Mouse (Mus musculus): ENCODE results near the gene Gm21828.
"Not testable (repeated sequence)": the region's sequence is repeated elsewhere in the genome, so short reads cannot be mapped to it uniquely, and the experiment has no call there.

Gm21828 gene

DNA sequence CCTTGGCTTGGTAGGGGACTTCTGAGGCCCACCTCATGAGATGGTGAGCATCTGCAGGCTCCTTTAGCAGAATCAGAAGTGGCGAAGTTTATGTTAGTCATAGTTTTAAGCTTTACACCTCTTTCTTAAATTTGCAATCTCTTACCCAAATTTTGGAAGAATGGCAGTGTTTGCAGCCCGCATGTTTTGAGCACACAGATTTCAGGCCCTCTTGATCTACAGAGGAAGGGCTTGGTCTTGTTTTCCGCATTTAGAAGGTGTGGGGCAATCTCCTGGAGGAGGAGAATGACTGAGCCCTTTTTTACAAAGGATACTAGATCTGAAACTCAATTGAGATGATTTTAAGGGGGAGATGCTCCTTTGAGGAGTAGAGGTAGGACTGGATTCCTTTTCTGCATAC lies at the start of gene Gm21828:
Gene Gm21828 (minus strand): TSS at position 101 of the 400 bp plus-strand sequence.
- DNase-seq (ENCODE audit: low spot score), result not testable (repeated sequence)

DNA sequence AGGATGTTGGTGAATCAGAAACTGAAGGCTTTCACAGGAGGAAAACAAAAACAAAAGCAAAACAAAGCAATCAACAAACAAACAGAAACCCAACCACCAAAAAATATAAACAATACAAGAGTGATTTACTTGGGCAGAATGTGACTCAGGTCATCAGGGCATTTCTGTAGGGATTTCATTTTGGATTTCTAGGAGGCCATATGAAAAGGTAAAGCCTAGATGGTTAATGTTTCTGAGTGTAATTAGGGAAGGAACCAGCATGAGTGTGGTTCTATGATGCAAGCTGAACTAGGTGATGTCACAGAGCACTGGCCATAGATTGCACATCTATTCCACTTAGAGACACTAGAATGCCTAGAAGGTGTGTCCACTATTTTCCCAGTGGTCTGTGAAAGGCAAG lies 28.4 kb upstream of the Gm21828 start, which contains the start of the genes Gm21440 and Gm21454:
Gene Gm21440 (plus strand): TSS at position 301 of the 400 bp plus-strand sequence.
Gene Gm21454 (plus strand): TSS at position 352 of the 400 bp plus-strand sequence.
- not testable (repeated sequence) for DNase-seq (ENCODE audit: low spot score)

All from layer of hippocampus, adult 11-12 months (tissue).